Mouse (Mus musculus) large intestine, adult 2 months (tissue): ENCODE measurements at regions not wholly inside any gene's neighbourhood (a gene's known extent, or its start where the extent isn't known, plus 50 kb on each side); places are given as distances from the start of the nearest gene placed in this dataset.
"Not testable (repeated sequence)": the region's sequence is repeated elsewhere in the genome, so short reads cannot be mapped to it uniquely, and the experiment has no call there.

Experiments
- DNase-seq: peaks from one replicate; pipeline ENCODE4 v3.0.0-alpha.2; 2012; ENCODE audit warnings: low read depth, low spot score
- WGBS: fragments of 180-500 bp; shearing (Covaris S2); methylation state at CpG from one replicate; pipeline ENCODE4 v1.1.7; 2018; 5-methylcytosine and 5-hydroxymethylcytosine counted together

DNA sequence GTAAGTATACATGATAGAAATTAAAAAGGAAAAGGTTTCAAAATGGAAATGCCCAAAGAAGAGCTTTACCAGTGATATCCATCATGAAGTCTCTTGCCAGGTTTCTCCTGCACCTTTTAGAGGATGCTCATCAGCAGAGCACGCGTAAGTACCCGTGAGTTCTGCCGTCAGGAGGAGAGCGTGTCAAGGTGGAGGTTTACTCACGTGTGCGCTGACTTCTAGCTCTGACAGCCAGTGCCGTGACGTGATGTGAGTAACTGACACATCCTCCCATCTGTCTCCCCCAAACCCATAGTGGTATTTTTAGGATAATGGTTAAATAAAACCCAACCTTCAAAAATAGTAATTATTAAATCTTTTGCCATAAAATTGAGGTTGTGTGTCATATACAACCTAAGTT, 55.3 kb downstream of the Adra2a start:
- no peak for DNase-seq
- WGBS, result 95% methylated on average over 9 of the region's 9 CpGs

DNA sequence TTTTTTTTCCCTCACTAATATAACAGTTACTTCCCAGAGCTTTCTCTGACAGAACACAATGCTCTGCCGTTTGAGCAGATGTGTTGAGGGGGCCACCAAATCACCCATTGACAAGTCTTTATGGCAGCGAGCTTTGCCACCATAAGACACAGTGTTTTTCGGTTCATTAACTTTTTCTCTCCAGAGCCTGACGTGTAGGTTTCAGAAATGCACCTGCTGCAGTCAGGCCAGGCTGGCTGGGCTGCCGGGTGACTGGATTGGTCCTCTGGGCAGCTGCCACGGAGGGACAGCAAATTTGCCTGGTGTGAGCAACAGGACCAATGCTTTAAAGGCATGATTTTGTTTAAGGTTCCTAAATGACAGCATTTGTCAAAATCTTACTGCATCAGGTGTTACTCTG, 55.8 kb downstream of the Adra2a start:
- 60% methylated on average over 6 of the region's 6 CpGs for WGBS

DNA sequence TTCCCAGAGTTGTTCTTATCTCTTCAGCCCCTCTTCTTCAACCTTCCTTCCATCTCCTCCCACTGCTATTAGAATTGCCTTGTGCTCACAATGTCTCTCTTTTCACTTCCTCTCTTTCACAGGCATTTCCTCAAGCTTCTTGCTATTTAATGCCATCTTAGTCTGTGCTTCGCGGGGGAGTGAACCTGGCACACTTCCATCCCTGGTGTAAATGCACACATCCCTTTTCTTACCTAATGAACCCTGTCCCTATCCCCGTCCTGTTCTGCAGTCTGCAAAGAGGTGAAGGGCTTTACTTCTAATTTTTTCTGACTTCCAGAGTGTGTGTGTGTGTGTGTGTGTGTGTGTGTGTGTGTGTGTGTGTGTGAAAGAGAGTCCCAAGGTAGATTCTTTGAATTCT, 62.6 kb downstream of the Adra2a start:
- 27% methylated on average over 3 of the region's 3 CpGs for WGBS
- DNase-seq, result no peak

More for the DNA sequence above, 55.8 kb downstream of the Adra2a start:
- no peak for DNase-seq

DNA sequence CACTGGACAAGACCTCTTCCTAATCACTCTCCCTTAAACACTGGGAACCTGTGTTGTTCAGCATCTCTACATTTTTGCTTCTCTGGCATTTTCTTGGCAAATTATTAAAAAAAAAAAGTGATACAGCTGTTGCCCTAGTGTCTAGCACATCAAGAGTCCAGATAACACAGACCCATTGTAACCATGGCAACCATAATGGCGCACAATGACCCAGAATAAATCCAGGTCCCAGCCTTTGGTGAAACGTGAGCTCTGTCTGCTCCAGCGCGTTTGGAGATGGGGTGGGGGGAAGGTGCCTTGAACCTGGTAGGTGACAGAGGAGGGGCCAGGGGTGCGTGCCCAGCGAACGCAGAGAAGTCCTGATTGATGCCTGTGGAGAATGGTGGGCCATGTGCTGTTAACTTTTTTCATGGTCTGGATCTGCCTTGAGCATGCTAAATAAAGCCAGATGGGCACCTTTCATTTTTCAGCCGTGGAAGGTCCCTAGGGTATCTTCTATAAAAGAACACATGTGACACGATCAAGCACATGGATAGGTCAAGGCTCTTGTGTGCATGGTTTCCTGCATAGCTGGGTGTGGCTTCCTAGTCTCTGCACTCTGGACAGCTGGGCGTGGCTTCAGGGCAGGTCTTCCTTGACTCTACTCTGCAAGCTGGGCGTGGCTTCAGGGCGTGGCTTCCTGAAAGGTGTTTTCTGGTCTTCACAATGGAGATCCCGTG, 63.3 kb downstream of the Adra2a start:
- 48% methylated on average over 13 of the region's 13 CpGs for WGBS
- DNase-seq, result peak; percentile 97

DNA sequence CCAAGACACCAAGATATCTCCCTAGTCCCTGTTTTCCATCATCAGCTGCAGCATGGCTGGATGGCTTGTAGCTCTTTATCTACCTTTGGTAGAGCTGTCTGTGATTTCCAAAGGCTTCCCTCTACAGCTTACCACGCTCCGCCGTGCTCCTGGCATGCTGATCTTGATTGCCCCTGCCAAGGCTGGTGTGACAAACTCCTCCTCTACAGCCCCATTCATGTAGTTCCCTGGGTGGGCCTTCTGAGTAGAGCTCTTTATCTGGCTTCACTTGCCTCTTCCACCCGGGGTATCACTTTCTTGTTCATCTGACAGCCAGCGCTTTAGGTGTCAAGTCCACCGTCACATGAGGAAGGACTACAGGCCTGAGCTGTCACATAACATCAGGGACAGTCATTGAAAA, 66.1 kb downstream of the Adra2a start:
- 91% methylated on average over 6 of the region's 6 CpGs for WGBS
- DNase-seq, result no peak

DNA sequence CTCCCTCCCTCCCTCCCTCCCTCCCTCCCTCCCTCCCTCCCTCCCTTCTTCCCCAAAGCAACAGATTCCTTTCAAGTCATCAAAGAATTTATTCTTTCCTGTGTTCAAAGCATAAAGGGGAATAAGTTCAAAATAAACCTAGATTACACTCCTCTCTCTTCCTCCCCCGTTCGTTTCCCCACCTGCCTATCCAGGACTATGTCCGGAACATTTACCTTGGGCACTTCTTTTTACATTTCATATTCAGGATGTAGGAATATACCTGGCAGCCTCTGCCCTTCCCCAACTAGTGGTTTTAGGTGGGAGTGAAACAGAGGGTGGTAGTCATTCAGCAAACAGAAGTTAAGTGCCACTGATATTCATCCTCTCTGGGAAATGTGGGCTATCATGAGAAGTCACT, 68.7 kb downstream of the Adra2a start:
- WGBS, result 83% methylated on average over 3 of the region's 3 CpGs

DNA sequence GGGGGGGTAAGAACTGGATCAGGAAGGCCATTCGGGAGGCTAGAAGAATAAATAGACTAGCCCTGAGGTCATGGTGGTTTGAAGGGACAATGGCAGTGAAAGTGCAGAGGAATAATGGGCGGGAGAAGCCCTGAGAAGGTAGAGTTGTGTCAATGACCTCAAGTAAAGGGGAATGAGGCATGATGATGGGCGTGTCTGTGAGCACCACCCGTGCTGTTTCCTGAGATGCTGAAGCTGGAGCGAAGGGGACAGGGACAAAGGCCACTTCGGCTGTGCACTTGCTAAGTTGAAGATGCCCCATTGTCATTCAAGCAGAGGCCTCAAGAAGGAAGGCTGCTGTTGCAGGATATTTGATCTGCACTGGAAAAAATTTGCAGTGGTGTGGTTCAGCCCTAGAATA, 69.5 kb downstream of the Adra2a start:
- DNase-seq, result peak; percentile 40
- 37% methylated on average over 6 of the region's 6 CpGs for WGBS

More for the DNA sequence above, 68.7 kb downstream of the Adra2a start:
- no peak for DNase-seq

DNA sequence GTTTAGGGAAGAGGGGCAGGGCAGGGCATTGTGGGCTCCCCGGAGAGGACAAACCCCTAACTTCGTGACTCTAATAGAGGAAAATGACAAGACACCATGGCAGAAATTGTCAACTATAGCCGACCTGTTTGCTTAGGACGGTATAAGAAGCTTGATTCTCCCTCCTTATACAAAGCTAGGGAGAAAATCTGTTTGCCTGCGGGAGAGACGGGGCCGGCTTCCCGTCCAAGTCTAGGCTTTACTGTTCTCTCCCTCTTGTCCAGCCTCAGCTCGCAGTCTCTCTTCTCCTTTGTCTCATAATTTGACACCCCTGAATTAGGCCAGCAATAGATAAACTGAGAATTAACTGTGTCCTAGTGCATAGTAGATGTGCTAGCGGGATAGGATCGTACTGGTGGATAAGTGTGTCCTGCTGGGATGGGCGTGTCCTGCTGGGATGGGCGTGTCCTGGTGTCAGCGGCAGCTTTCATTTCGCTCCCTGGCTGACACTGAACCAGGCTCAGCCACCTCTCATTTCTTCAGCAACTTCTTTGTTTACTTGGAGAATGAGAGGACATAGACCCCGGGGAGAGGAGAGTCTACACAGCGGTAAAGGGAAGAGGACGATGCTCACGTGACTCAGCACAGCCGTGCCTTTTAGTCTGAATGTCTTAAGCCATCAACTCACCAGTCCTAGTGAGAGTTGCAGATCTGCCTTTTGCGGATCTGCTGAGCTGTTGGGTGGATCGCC, 70.8 kb downstream of the Adra2a start:
- DNase-seq, result peak; percentile 52
- 16% methylated on average over 22 of the region's 22 CpGs for WGBS

DNA sequence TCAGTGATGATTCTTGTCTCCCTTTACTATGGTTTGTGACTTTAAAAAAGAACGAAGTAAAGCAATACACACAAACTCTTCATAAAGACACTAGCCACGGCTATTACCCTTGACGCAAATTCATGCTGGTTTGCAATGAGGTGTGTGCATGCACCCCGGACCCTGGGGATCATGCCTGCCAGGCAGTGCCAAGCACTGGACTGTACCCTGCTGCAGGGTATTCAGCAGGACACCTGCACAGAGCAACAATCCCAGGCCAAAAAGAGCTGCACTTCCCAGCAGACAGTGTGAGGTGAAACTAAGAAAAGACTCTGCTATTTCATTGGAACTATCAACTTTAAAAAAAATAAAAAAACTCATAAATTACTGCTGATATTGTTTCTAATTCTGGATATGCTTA, 71.4 kb downstream of the Adra2a start:
- 19% methylated on average over 4 of the region's 4 CpGs for WGBS
- no peak for DNase-seq

DNA sequence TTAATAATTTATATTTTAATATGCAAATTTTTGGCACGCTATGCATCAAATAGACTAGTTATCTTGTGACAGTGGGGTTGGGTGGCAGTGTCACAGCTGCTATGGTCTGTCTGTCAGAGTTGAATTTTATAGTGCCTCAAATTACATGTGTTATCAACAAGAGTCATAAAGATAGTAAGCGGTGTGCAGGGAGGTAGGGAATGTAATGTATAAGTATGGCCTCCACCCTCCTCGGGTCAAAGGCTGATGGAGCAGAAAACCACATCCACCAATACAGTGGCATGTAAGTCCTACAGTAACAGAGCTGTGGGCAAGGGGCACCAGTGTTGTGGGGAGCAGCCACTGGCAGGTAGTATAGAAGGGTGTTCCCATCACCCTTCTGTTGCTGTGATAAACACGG, 72.9 kb downstream of the Adra2a start:
- peak; percentile 52 for DNase-seq
- 33% methylated on average over 4 of the region's 4 CpGs for WGBS

DNA sequence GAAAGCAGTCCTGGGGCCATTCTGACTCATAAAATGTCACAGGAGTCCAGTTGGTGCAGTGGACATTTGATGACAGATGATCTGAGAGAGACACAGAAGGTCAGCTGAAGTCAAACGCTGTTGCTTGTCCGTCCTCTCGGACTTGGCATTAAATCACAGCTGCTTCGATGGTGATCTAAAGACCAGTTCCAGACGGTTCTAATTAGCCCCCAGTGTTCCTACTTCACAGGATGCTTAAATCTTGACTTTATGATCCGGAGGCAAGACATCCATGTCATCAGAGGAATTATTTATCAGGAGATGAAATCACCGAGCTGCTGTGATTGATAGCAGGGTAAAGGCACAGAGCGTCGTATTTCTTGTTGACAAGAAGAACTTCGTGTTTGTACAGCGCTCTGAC, 73.7 kb downstream of the Adra2a start:
- 77% methylated on average over 11 of the region's 11 CpGs for WGBS
- no peak for DNase-seq

DNA sequence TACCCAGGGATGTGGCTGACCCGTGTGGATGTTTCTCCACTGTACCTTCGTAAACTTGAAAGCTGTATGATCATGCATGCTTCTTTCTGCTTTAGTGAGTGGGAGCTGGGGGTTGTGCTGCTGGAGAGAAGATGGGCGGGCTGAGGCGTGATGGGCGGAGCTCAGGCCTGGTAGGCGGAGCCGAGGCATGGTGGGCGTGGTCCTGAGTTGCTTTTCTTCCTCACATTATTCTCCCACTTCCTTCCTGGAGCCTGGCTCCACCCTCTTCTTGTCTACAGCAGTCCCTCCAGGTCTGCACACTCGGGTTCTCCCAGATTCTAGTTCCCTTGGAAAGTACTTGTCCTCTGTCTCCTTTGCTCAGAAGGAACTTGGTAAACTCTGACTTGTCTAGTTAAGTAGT, 79.6 kb downstream of the Adra2a start:
- 73% methylated on average over 9 of the region's 9 CpGs for WGBS
- DNase-seq, result no peak

DNA sequence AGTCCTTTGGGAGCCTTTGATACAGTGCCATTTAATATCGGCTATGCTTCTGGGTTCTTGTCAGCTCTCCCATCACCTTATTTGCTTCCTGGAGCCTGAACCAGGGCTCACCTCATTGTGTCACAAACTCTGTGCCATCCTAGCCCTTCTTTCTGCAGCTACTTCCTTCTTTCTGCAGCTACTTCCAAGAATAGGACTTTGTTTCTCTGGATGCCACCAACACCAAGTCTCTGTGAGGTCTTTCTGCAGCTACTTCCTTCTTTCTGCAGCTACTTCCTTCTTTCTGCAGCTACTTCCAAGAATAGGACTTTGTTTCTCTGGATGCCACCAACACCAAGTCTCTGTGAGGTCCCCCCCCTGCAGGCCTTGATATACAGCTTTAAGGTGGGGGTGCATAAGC, 107.8 kb downstream of the Adra2a start:
- DNase-seq, result not testable (repeated sequence)
- WGBS, result 90% methylated on average over 1 of the region's 1 CpGs

DNA sequence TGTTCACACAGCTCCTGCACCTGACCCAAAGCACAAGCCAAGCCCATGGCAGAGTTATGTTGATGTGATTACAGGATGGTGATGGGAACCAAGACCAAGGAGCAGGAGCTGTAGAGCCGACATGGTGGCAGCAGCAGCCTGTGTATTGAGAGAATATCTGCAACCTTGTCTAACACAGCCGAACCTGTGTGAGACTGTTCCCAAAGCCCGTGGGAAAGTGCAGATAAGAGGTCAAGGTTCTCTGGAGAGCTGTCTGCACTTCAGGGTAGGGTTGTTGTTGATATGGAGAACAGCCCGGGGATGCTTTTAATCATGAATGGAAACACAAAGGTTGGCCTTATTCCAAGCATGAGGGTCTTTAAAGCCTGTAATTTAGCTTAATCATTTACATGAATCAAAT, 110.4 kb downstream of the Adra2a start:
- DNase-seq, result peak; percentile 7
- whole genome bisulfite sequencing, result 38% methylated on average over 4 of the region's 4 CpGs

DNA sequence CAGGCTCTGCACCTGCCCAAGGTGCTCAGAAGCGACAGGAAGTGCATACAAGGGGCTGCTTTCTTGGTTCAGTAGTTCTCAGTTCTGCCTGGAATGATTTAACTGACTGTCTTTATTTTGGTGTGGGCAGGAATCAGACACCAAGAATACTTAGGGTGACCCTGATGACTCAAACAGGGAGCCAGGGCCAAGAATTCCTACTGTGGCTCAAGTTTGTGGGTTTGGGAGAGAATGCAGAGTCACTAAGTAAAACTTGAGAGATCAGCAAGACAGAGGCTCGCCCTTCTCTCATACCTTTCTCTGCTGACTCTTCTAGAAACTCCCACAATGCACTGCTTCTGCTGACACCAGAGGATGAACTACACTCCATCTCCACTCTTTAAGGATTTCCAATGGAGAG, 126.4 kb downstream of the Adra2a start:
- no peak for DNase-seq
- 70% methylated on average over 2 of the region's 2 CpGs for WGBS

DNA sequence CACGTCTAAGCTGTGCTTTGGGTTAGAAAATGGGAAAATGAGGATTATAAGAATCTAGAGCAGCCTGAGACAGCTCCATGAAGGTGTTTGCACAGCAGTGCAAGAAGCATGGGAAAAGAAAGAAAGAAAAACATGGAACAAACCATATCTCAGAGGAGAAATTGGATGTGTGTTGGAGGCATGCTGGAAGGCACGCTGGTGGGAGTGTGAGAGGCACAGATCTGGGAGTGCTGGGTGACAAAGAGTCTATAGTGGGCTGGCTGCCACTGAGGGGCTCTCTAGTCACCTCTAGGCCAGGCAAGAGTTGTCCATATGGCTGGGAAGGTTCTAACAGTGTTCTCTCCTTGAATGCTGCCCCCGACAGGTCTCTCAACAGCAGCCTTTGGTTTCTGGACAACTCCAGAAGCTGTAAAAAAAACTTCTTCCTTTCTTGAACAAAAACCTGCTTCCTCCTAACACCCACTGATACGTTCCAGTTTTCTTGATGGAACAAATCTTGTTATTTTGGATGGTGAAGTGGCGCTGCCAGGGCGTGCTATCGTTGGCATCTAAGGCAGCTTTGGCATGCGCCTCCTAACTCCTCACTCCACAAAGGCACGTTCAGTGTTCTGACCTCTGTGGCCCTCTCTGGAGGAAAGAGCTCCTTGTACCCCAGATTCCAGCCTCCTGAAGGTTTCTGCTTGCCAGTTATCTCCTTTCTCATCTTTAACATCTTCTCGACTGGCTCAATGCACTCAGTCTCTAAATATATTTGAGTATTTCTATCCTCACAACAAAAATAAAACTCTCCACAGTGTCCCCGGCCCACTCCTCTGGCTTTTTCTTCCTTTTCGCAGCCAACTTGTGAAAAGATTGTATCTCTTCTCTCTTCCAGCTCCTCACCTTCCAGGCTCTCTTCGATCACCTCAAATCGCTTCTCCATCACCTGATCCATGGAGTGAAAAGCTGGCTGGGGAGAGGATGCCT, 130.4 kb downstream of the Adra2a start:
- WGBS, result 87% methylated on average over 14 of the region's 14 CpGs
- no peak for DNase-seq

DNA sequence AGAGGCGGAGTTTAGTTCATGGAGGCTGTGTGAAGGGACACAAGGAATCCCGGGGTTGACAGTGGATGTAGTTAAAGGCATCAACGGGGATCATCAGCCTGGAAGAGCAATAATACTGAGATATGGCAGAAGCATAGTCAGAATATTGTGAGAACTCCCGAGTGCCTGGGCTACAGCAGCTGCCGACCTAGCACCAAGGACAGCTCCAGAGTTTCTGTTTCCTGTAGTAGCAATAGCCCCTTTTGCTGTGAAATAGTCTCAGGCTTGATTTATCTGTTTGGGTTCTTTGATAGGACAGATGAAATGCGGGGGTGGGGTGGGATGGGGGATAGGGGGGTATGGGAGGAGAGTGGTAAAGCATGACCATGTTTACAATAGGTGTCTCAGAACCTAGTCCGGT, 131.8 kb downstream of the Adra2a start:
- DNase-seq, result no peak
- WGBS, result 36% methylated on average over 7 of the region's 7 CpGs

DNA sequence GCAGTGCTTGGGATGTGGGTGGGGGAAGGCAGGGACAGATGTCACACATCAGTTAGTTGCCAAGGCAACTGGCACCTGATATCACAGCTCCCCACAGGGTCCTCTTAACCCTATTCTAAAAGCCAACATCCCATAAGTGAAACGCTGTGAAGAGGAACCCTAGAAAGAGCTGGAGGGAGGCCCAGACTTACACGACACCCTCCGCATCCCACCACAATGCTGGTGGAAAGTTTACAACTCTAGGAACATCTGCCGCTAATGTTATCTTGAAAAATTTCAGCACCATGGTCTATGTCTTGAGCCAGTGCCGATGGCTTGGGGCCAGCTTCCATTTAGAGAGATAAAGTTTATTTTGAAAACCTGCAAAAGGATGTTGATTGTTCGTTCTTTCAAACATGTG, 133.5 kb downstream of the Adra2a start:
- 58% methylated on average over 6 of the region's 6 CpGs for WGBS
- no peak for DNase-seq

DNA sequence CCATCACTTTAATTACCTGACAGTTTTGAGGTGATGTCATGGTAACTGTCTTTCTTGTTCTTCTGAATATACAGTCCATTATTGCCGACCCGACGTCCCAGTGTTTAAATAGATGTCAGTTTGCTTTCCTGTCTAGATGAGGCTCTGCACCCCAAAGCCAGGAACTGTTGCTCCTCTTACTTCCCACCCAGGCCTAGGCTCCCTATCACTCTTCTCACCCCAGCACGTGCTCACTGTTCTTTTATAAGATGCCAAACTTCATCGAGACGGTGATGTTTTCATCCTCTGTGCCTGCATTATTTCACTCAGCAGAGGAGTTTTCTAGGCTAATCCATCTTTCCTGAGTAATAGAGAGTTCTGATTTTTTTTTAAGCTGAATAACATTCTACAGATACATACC, 156.5 kb downstream of the Adra2a start:
- no peak for DNase-seq
- 8% methylated on average over 6 of the region's 6 CpGs for WGBS

DNA sequence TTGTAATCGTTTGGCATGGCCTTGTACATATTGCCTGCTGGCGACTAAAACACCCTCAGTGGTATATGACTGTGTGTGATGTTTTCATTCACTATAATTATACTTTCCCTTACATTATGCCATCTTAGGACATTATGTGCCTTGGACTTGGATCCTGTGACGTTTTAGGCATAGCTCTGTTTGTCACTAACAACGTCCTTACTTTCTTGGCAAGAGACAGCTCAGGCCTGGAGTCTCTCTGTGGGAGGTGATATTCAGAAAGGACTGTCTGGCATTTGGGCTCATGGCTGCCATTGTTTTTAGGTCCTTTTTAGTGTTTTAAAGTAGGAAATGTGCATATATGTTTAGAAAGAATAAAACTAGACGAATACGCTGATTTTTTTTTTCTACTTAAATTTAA, 158.5 kb downstream of the Adra2a start:
- 43% methylated on average over 6 of the region's 6 CpGs for WGBS
- DNase-seq, result peak; percentile 46
